Mouse (Mus musculus): ENCODE measurements around the gene Als2cr12. TPM values are rescaled to one million over a fixed set of nuclear protein-coding genes. Genes with fewer than 3 reads are reported as not detected.
"Not testable (repeated sequence)": the region's sequence is repeated elsewhere in the genome, so short reads cannot be mapped to it uniquely, and the experiment has no call there.

Als2cr12 gene
- polyA plus RNA-seq, 1 experiment from 2014 or later = 0.10 TPM

GRCm38 (mm10) chr1:58675011-58675410 is 20.8 kb downstream of the Als2cr12 start:
- no peak for ATAC-seq (ENCODE audit: borderline replicate concordance, extremely low read depth, low FRiP score, low TSS enrichment)
- Histone ChIP-seq H3K27me3 (no peaks in the 10 kb centered on the region), H3K4me3 (no peak overlapping the region), H3K36me3 (no peaks in the 10 kb centered on the region), H3K4me2 (no peak overlapping the region), H3K27ac (no peak overlapping the region), H3K4me1 (no peaks in the 10 kb centered on the region), H3K9ac (no peak overlapping the region), H3K9me3 (no peaks in the 10 kb centered on the region)
- 80% methylated on average over 3 of the region's 3 CpGs for WGBS

GRCm38 (mm10) chr1:58672116-58672515 is 23.7 kb downstream of the Als2cr12 start:
- H3K27ac ChIP-seq = no peak overlapping the region
- no peak overlapping the region for H3K4me3 ChIP-seq
- no peak overlapping the region for H3K9ac ChIP-seq
- no peaks in the 10 kb centered on the region for H3K36me3 ChIP-seq
- ATAC-seq (ENCODE audit: borderline replicate concordance, extremely low read depth, low FRiP score, low TSS enrichment) = no peak
- H3K9me3 ChIP-seq = no peaks in the 10 kb centered on the region
- no peaks in the 10 kb centered on the region for H3K4me1 ChIP-seq
- H3K27me3 ChIP-seq = no peaks in the 10 kb centered on the region
- 74% methylated on average over 2 of the region's 2 CpGs for WGBS
- H3K4me2 ChIP-seq = no peak overlapping the region

GRCm38 (mm10) chr1:58669635-58670034 is 26.2 kb downstream of the Als2cr12 start:
- H3K4me1 ChIP-seq; H3K4me3 ChIP-seq; H3K4me2 ChIP-seq; H3K9ac ChIP-seq; H3K36me3 ChIP-seq; H3K27ac ChIP-seq; H3K27me3 ChIP-seq; H3K9me3 ChIP-seq; ATAC-seq (ENCODE audit: borderline replicate concordance, extremely low read depth, low FRiP score, low TSS enrichment): not testable (repeated sequence)
- 62% methylated on average over 3 of the region's 3 CpGs for WGBS

GRCm38 (mm10) chr1:58668191-58668590 is 27.6 kb downstream of the Als2cr12 start:
- Histone ChIP-seq H3K27ac (no peak overlapping the region), H3K36me3 (no peaks in the 10 kb centered on the region), H3K4me1 (no peaks in the 10 kb centered on the region), H3K4me3 (no peak overlapping the region), H3K9me3 (no peaks in the 10 kb centered on the region), H3K9ac (no peak overlapping the region), H3K4me2 (no peak overlapping the region), H3K27me3 (no peaks in the 10 kb centered on the region)
- WGBS = 80% methylated on average over 5 of the region's 5 CpGs
- ATAC-seq (ENCODE audit: borderline replicate concordance, extremely low read depth, low FRiP score, low TSS enrichment) = no peak

GRCm38 (mm10) chr1:58663365-58663764 is 32.4 kb downstream of the Als2cr12 start:
- not testable (repeated sequence) for ATAC-seq (ENCODE audit: borderline replicate concordance, extremely low read depth, low FRiP score, low TSS enrichment); H3K4me1 ChIP-seq; H3K4me3 ChIP-seq; H3K4me2 ChIP-seq; H3K9me3 ChIP-seq; H3K27ac ChIP-seq; H3K27me3 ChIP-seq; H3K36me3 ChIP-seq; H3K9ac ChIP-seq
- WGBS = 79% methylated on average over 3 of the region's 3 CpGs

GRCm38 (mm10) chr1:58662671-58663070 is 33.1 kb downstream of the Als2cr12 start:
- H3K4me2 ChIP-seq; H3K27ac ChIP-seq; H3K36me3 ChIP-seq; H3K27me3 ChIP-seq; ATAC-seq (ENCODE audit: borderline replicate concordance, extremely low read depth, low FRiP score, low TSS enrichment); H3K4me3 ChIP-seq; H3K4me1 ChIP-seq; H3K9ac ChIP-seq; H3K9me3 ChIP-seq: not testable (repeated sequence)
- WGBS = 88% methylated on average over 5 of the region's 5 CpGs

GRCm38 (mm10) chr1:58652480-58653403 is 43.0 kb downstream of the Als2cr12 start:
- 2% methylated on average over 37 of the region's 37 CpGs for WGBS
- H3K27me3 ChIP-seq = no peaks in the 10 kb centered on the region
- no peaks in the 10 kb centered on the region for H3K36me3 ChIP-seq
- peak overlapping the region; percentile 26; the same call in 1 of the 2 replicates for H3K27ac ChIP-seq
- no peaks in the 10 kb centered on the region for H3K9me3 ChIP-seq
- peak overlapping the region; percentile 67 for H3K4me2 ChIP-seq
- no peaks in the 10 kb centered on the region for H3K4me1 ChIP-seq
- peak; percentile 82 for ATAC-seq (ENCODE audit: borderline replicate concordance, extremely low read depth, low FRiP score, low TSS enrichment)
- peak overlapping the region; percentile 59 for H3K4me3 ChIP-seq
- peak overlapping the region; percentile 65 for H3K9ac ChIP-seq

- H3K4me1 ChIP-seq; H3K27ac ChIP-seq; H3K9ac ChIP-seq; H3K36me3 ChIP-seq; H3K9me3 ChIP-seq; H3K27me3 ChIP-seq; ATAC-seq (ENCODE audit: borderline replicate concordance, extremely low read depth, low FRiP score, low TSS enrichment): not testable (repeated sequence)
- Histone ChIP-seq H3K4me3 (peak overlapping the region; percentile 59), H3K4me2 (peak overlapping the region; percentile 67)
- 78% methylated on average over 17 of the region's 17 CpGs for WGBS
These were observed 44.0 kb downstream of the Als2cr12 start for GRCm38 (mm10) chr1:58651571-58652456.

- not testable (repeated sequence) for H3K9ac ChIP-seq; ATAC-seq (ENCODE audit: borderline replicate concordance, extremely low read depth, low FRiP score, low TSS enrichment); H3K36me3 ChIP-seq; H3K4me1 ChIP-seq; H3K4me2 ChIP-seq; H3K9me3 ChIP-seq; H3K4me3 ChIP-seq; H3K27ac ChIP-seq; H3K27me3 ChIP-seq
- WGBS = 71% methylated on average over 2 of the region's 2 CpGs
These were observed 66.9 kb downstream of the Als2cr12 start for GRCm38 (mm10) chr1:58628847-58629246.

- no peak for ATAC-seq (ENCODE audit: borderline replicate concordance, extremely low read depth, low FRiP score, low TSS enrichment)
- Histone ChIP-seq H3K9me3 (no peaks in the 10 kb centered on the region), H3K4me1 (no peaks in the 10 kb centered on the region), H3K27me3 (no peaks in the 10 kb centered on the region), H3K27ac (no peak overlapping the region), H3K4me3 (no peak overlapping the region), H3K4me2 (no peak overlapping the region), H3K36me3 (no peaks in the 10 kb centered on the region), H3K9ac (no peak overlapping the region)
- WGBS = 54% methylated on average over 7 of the region's 7 CpGs
These were observed 73.6 kb downstream of the Als2cr12 start for GRCm38 (mm10) chr1:58621996-58622748.

GRCm38 (mm10) chr1:58621251-58621650 is 74.5 kb downstream of the Als2cr12 start:
- 74% methylated on average over 3 of the region's 3 CpGs for WGBS
- Histone ChIP-seq H3K9ac (no peak overlapping the region), H3K9me3 (no peaks in the 10 kb centered on the region), H3K27me3 (no peaks in the 10 kb centered on the region), H3K4me3 (no peak overlapping the region), H3K27ac (no peak overlapping the region), H3K4me1 (no peaks in the 10 kb centered on the region), H3K36me3 (no peaks in the 10 kb centered on the region), H3K4me2 (no peak overlapping the region)
- no peak for ATAC-seq (ENCODE audit: borderline replicate concordance, extremely low read depth, low FRiP score, low TSS enrichment)
